Mouse (Mus musculus) CH12.LX (cell line): ENCODE data around the gene Cuedc1. TPM values are rescaled to one million over a fixed set of nuclear protein-coding genes. Genes with fewer than 3 reads are reported as not detected.

Experiments
- DNase-seq: peaks from one replicate; pipeline ENCODE4 v3.0.0-alpha.2; 2013; ENCODE audit errors: extremely low read depth
- H3K27ac ChIP-seq: 2 replicates; pipeline ENCODE4 v1.5.1; 2012; ENCODE audit warnings: low read depth, mild to moderate bottlenecking, control low read depth, moderate library complexity; ENCODE audit not compliant: insufficient read depth
- H3K27me3 ChIP-seq: replicated peaks from 2 replicates; pipeline ENCODE3; 2012; ENCODE audit warnings: inconsistent platforms
- H3K36me3 ChIP-seq, 2 experiments: replicated peaks in 1 of 2; 2 replicates each; pipeline versions ENCODE3 to v1.6.1; 2012; ENCODE audit warnings: inconsistent platforms in 1 of 2, low read length in 1 of 2, mild to moderate bottlenecking in 1 of 2, mixed read lengths in 1 of 2, moderate library complexity in 1 of 2; ENCODE audit not compliant: control insufficient read depth in 1 of 2, insufficient read depth in 1 of 2
- H3K4me1 ChIP-seq, 2 experiments: 2 replicates each; pipeline ENCODE4 v1.6.1; 2012; ENCODE audit warnings: inconsistent platforms in 1 of 2, moderate library complexity in 1 of 2; ENCODE audit not compliant: insufficient read depth in 2 of 2, control insufficient read depth in 1 of 2
- H3K4me2 ChIP-seq: 2 replicates; pipeline ENCODE4 v1.6.1; 2012; ENCODE audit warnings: low read depth, mild to moderate bottlenecking, control low read depth; ENCODE audit not compliant: poor library complexity, insufficient read depth, severe bottlenecking
- H3K4me3 ChIP-seq, 3 experiments: fragments of 150-350 bp in 1 of 3; sonication (generic) in 1 of 3; replicated peaks in 1 of 3; 2 replicates each; pipeline versions ENCODE3 to v1.5.1; 2011 to 2012; ENCODE audit warnings: low read depth in 2 of 3, low read length in 2 of 3, mild to moderate bottlenecking in 2 of 3, moderate library complexity in 2 of 3, control low read depth in 1 of 3, improper control_type of control experiment in 1 of 3, inconsistent platforms in 1 of 3, mixed read lengths in 1 of 3; ENCODE audit not compliant: poor library complexity in 1 of 3
- H3K79me2 ChIP-seq: replicated peaks from 2 replicates; pipeline ENCODE4 v1.6.1; 2012; ENCODE audit warnings: mild to moderate bottlenecking, moderate library complexity; ENCODE audit not compliant: control insufficient read depth, poor library complexity, insufficient read depth, severe bottlenecking; ENCODE audit errors: extremely low read depth
- H3K9ac ChIP-seq: 2 replicates; pipeline ENCODE4 v1.6.1; 2012; ENCODE audit warnings: low read depth, mild to moderate bottlenecking, control low read depth, moderate library complexity; ENCODE audit not compliant: insufficient read depth
- H3K9me3 ChIP-seq: replicated peaks from 2 replicates; pipeline ENCODE3; 2012; ENCODE audit warnings: low read length, inconsistent platforms, mixed read lengths
- BHLHE40 ChIP-seq: IDR thresholded peaks from 2 replicates; pipeline ENCODE4 v1.6.1; 2011; ENCODE audit warnings: mild to moderate bottlenecking, low read depth, low read length, improper control_type of control experiment
- CTCF ChIP-seq, 2 experiments: IDR thresholded peaks in 1 of 2; conservative IDR thresholded peaks in 1 of 2; 2 replicates each; pipeline ENCODE4 v1.5.1; 2011 to 2012; ENCODE audit warnings: low read depth in 2 of 2, low read length in 2 of 2, improper control_type of control experiment in 1 of 2, inconsistent platforms in 1 of 2, mild to moderate bottlenecking in 1 of 2, moderate library complexity in 1 of 2
- E2F4 ChIP-seq: IDR thresholded peaks from 2 replicates; pipeline ENCODE4 v1.6.1; 2011; ENCODE audit warnings: low read depth, low read length, improper control_type of control experiment; ENCODE audit not compliant: insufficient replicate concordance
- ELF1 ChIP-seq: IDR thresholded peaks from 2 replicates; pipeline ENCODE4 v1.6.1; 2014; ENCODE audit warnings: low read depth, mild to moderate bottlenecking, inconsistent platforms, low read length, improper control_type of control experiment
- ETS1 ChIP-seq: conservative IDR thresholded peaks from 2 replicates; pipeline ENCODE4 v1.6.1; 2012; ENCODE audit warnings: low read depth, mild to moderate bottlenecking, inconsistent platforms, low read length, improper control_type of control experiment, moderate library complexity
- GABPA ChIP-seq: IDR thresholded peaks from 2 replicates; pipeline ENCODE4 v1.6.1; 2012; ENCODE audit warnings: low read depth, low read length, improper control_type of control experiment, inconsistent platforms; ENCODE audit not compliant: insufficient replicate concordance
- HCFC1 ChIP-seq: IDR thresholded peaks from 2 replicates; pipeline ENCODE4 v1.6.1; 2012; ENCODE audit warnings: low read depth, mild to moderate bottlenecking, inconsistent platforms, low read length, improper control_type of control experiment
- JUN ChIP-seq: IDR thresholded peaks from 2 replicates; pipeline ENCODE4 v1.6.1; 2011; ENCODE audit warnings: low read depth, mild to moderate bottlenecking, low read length, improper control_type of control experiment, moderate library complexity; ENCODE audit not compliant: insufficient read depth
- KAT2A ChIP-seq: IDR thresholded peaks from 2 replicates; pipeline ENCODE4 v1.6.1; 2012; ENCODE audit warnings: low read length, improper control_type of control experiment, inconsistent platforms; ENCODE audit not compliant: insufficient replicate concordance
- MAFK ChIP-seq: IDR thresholded peaks from 2 replicates; pipeline ENCODE4 v1.6.1; 2011; ENCODE audit warnings: low read length, improper control_type of control experiment; ENCODE audit not compliant: insufficient replicate concordance
- MAX ChIP-seq: IDR thresholded peaks from 2 replicates; pipeline ENCODE4 v1.6.1; 2011; ENCODE audit warnings: low read length, improper control_type of control experiment
- MAZ ChIP-seq: IDR thresholded peaks from 2 replicates; pipeline ENCODE4 v1.6.1; 2012; ENCODE audit warnings: low read depth, mild to moderate bottlenecking, inconsistent platforms, low read length, improper control_type of control experiment, moderate library complexity
- MEF2A ChIP-seq: IDR thresholded peaks from 2 replicates; pipeline ENCODE4 v1.6.1; 2014; ENCODE audit warnings: low read depth, mild to moderate bottlenecking, inconsistent platforms, low read length, improper control_type of control experiment, borderline replicate concordance
- MXI1 ChIP-seq: IDR thresholded peaks from 2 replicates; pipeline ENCODE4 v1.6.1; 2011; ENCODE audit warnings: mild to moderate bottlenecking, low read depth, low read length, improper control_type of control experiment
- MYC ChIP-seq: IDR thresholded peaks from 2 replicates; pipeline ENCODE4 v1.6.1; 2011; ENCODE audit warnings: low read depth, mild to moderate bottlenecking, improper control_type of control experiment, low read length
- NELFE ChIP-seq: IDR thresholded peaks from 2 replicates; pipeline ENCODE4 v1.6.1; 2011; ENCODE audit warnings: low read depth, low read length, improper control_type of control experiment
- POLR2A ChIP-seq: IDR thresholded peaks from 2 replicates; pipeline ENCODE4 v1.6.1; 2011; ENCODE audit warnings: low read depth, mild to moderate bottlenecking, improper control_type of control experiment, low read length
- RAD21 ChIP-seq: IDR thresholded peaks from 2 replicates; pipeline ENCODE4 v1.6.1; 2011; ENCODE audit warnings: low read depth, mild to moderate bottlenecking, low read length, improper control_type of control experiment, moderate library complexity
- TBP ChIP-seq: conservative IDR thresholded peaks from 2 replicates; pipeline ENCODE4 v1.6.1; 2011; ENCODE audit warnings: low read depth, low read length, improper control_type of control experiment
- USF2 ChIP-seq: conservative IDR thresholded peaks from 2 replicates; pipeline ENCODE4 v1.6.1; 2011; ENCODE audit warnings: low read depth, low read length, improper control_type of control experiment
- ZKSCAN1 ChIP-seq: IDR thresholded peaks from 2 replicates; pipeline ENCODE4 v1.6.1; 2012; ENCODE audit warnings: low read depth, inconsistent platforms, low read length, improper control_type of control experiment, borderline replicate concordance
- ZMIZ1 ChIP-seq: IDR thresholded peaks from 2 replicates; pipeline ENCODE4 v1.6.1; 2012; ENCODE audit warnings: low read depth, mild to moderate bottlenecking, inconsistent platforms, low read length, improper control_type of control experiment
- ZNF384 ChIP-seq: IDR thresholded peaks from 2 replicates; pipeline ENCODE4 v1.6.1; 2012; ENCODE audit warnings: low read depth, low read length, improper control_type of control experiment, inconsistent platforms
- dilution Hi-C: fragments of 300-500 bp; cut with MboI; formaldehyde crosslinking; loops from 2 replicates; pipeline ENCODE4 v1.14.3; 2020; ENCODE audit warnings: low sequenced_read_pairs; ENCODE audit not compliant: extremely low pct_unique_long_range_greater_than_20kb, extremely low pct_ligation_motif_present
- in situ Hi-C: fragments of 300-500 bp; cut with MboI; formaldehyde crosslinking; loops from 3 replicates; pipeline ENCODE4 v1.14.3; 2019; ENCODE audit warnings: low sequenced_read_pairs, low pct_ligation_motif_present, low pct_unique_long_range_greater_than_20kb, mixed read lengths
- polyA plus RNA-seq: library from polyadenylated mRNA; unstranded; fragments of >175 nt; gene quantifications from 2 replicates; pipeline ENCODE4 v1.2.1, GENCODE M21; 2012; ENCODE audit warnings: low read depth; ENCODE audit not compliant: insufficient read length
- total RNA-seq, 2 experiments: library from RNA; depleted of rRNA; stranded (reverse); fragments of 300-350 nt in 1 of 2; fragments of >200 nt in 1 of 2; gene quantifications; 2 replicates each; pipeline ENCODE4 v1.2.3; 2012 to 2014

Gene Cuedc1
- total and polyA plus RNA-seq, 3 experiments = 0.20 to 0.51 (median 0.47) TPM

DNA sequence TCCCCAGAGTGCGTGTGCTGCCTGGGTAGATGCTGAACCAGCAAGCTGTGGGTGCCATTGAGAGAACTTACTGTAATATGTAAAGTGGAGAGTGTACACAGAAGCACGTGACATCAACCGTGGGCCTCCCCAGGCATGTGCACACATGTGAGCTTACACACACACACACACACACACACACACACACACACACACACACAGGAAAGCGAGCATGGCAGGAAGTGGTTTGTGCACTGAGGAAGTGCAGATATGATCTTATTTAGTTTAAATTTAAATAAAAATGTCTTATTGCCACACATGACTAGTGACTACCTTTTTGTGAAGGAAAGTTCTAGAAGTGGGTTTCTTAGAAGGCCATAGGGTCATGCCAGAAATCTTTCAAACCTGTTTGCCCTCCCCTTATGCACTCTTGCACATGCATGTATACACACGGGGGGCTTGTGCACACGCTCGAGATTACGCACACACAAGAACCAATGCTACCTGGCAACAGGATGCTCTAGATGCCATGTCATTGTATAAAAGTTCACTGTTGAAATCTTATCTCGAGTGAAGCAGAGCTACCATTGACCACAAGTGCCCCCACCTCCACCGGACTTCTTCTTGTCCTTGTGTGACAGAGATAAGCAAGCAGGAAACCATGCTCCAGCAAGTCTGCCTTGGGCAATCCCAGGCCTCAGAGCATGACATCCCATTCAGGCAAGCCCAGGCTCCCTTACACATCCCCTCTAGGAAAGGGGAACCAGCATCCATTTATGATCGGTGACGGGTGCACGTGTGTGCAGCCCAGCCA, 47.6 kb downstream of the Cuedc1 start:
- Histone ChIP-seq H3K36me3 (no peaks in the 10 kb centered on the region), H3K4me3 (no peak overlapping the region), H3K79me2 (no peaks in the 10 kb centered on the region), H3K27me3 (peaks cover 7% of the 10 kb centered on the region), H3K27ac (no peak overlapping the region), H3K4me1 (peaks cover 21 to 54% of the 10 kb centered on the region in 2 experiments), H3K9me3 (no peaks in the 10 kb centered on the region), H3K4me2 (no peak overlapping the region), H3K9ac (no peak overlapping the region)
- no peak for TF ChIP-seq HCFC1
- TF ChIP-seq GABPA = no peak
- TF ChIP-seq MAX = peak; percentile 47; the same call in 1 of the 2 replicates
- 0 out of 2 replicates have a peak, but pooled peaks have one; percentile 14 for TF ChIP-seq ETS1
- TF ChIP-seq BHLHE40 = peak; percentile 92
- TF ChIP-seq E2F4 = no peak
- dilution Hi-C loops = no loop called here
- DNase-seq = no peak
- in situ Hi-C loops = no loop called here

DNA sequence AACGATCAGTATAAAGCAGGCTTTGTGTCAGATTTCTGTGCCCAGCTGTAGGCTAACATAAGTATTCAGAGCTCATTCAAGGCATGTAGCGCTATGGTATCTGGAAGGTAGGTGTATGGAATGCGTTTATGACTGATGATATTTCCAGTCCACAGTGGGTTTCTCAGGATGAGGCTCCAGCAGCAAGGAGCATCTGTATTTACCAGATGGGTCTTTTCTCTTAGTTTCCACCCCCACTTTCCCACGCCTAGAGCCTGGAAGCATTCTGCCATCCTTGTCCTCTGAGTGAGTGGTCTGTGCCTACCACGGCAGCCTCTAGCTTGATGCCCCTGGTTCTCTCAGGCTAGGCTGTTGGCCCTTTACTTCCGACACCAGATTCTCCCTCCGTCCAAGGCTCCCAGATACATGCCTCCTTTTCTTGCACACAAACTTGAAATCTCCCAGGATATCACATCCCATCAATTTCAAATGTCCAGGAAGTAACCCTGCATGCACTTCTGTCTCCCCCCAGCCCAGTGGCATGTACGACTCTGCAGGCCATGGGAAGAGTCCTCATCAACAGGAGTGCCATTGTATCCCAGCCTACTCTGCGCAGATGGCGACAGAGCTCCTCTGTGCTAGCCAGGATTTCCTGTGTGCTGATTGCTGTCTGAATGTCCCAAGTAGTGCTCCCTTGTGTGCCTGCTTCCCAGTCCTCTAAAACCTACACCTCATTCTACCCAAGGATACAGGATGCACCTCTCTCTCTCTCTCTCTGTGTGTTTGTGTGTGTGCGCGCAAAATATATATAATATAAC, 48.6 kb downstream of the Cuedc1 start:
- Histone ChIP-seq H3K27me3 (peaks cover 2% of the 10 kb centered on the region), H3K4me1 (peaks cover 21 to 58% of the 10 kb centered on the region in 2 experiments), H3K9me3 (no peaks in the 10 kb centered on the region), H3K36me3 (no peaks in the 10 kb centered on the region), H3K27ac (no peak overlapping the region), H3K79me2 (no peaks in the 10 kb centered on the region), H3K4me3 (no peak overlapping the region), H3K9ac (no peak overlapping the region), H3K4me2 (no peak overlapping the region)
- no peak for DNase-seq
- dilution Hi-C loops = no loop called here
- in situ Hi-C loops = no loop called here
- TF ChIP-seq ZNF384 (no peak), ZKSCAN1 (no peak), MAFK (no peak), MYC (no peak), RAD21 (no peak), JUN (no peak), MXI1 (no peak), POLR2A (no peak), ZMIZ1 (no peak), TBP (no peak), CTCF (conservative IDR thresholded peaks at IDR 0.05 in 1 of 2, IDR thresholded peaks at IDR 0.05 in 1 of 2; ENCODE audit: low read depth in 2 of 2, low read length in 2 of 2) (no peak), USF2 (no peak), BHLHE40 (no peak), KAT2A (no peak), ELF1 (no peak), MAZ (no peak), MEF2A (no peak), NELFE (no peak), GABPA (no peak)
